Mouse (Mus musculus) v-Abl transformed pro-B cells (cell line): ENCODE measurements around the gene Megf11.

Experiments used
- in situ Hi-C, 2 experiments: fragments of 400-800 bp; cut with MboI; formaldehyde crosslinking; loops; one replicate each; pipeline ENCODE4 v1.15.1; 2025; ENCODE audit not compliant: unreplicated experiment in 2 of 2

Megf11 gene

GRCm38 (mm10) chr9:64389576-64390292 is 4.3 kb downstream of the Megf11 start:
- in situ Hi-C loops, result loop anchor here (5.0 to 25.0 kb wide), 6 partner anchors 248 to 548 kb away; no protein-coding TSS in a partner anchor

- in situ Hi-C loops, result loop anchor here (5.0 to 25.0 kb wide), 6 partner anchors 243 to 543 kb away; no protein-coding TSS in a partner anchor
Measured at GRCm38 (mm10) chr9:64393914-64394596, 8.6 kb downstream of the Megf11 start.

GRCm38 (mm10) chr9:64395238-64395920 is 10.0 kb downstream of the Megf11 start:
- in situ Hi-C loops, result loop anchor here (10.0 to 25.0 kb wide), 3 partner anchors 242 to 508 kb away; no protein-coding TSS in a partner anchor

- in situ Hi-C loops, result loop anchor here (10.0 to 25.0 kb wide), 3 partner anchors 240 to 510 kb away; no protein-coding TSS in a partner anchor
Measured at GRCm38 (mm10) chr9:64397108-64397507, 11.7 kb downstream of the Megf11 start.

- in situ Hi-C loops, result loop anchor here (10.0 to 25.0 kb wide), 3 partner anchors 238 to 512 kb away; no protein-coding TSS in a partner anchor
Measured at GRCm38 (mm10) chr9:64399121-64399520, 13.7 kb downstream of the Megf11 start.

- in situ Hi-C loops, result no loop called here
Measured at GRCm38 (mm10) chr9:64402141-64402540, 16.7 kb downstream of the Megf11 start.

- in situ Hi-C loops, result no loop called here
Measured at GRCm38 (mm10) chr9:64406841-64407240, 21.4 kb downstream of the Megf11 start.

- in situ Hi-C loops, result no loop called here
Measured at GRCm38 (mm10) chr9:64407390-64407970, 22.1 kb downstream of the Megf11 start.

- in situ Hi-C loops, result no loop called here
Measured at GRCm38 (mm10) chr9:64408821-64409220, 23.4 kb downstream of the Megf11 start.

GRCm38 (mm10) chr9:64420471-64420870 is 35.0 kb downstream of the Megf11 start:
- in situ Hi-C loops, result no loop called here

- in situ Hi-C loops, result no loop called here
Measured at GRCm38 (mm10) chr9:64421986-64422616, 36.7 kb downstream of the Megf11 start.

- in situ Hi-C loops, result no loop called here
Measured at GRCm38 (mm10) chr9:64423912-64424311, 38.5 kb downstream of the Megf11 start.

GRCm38 (mm10) chr9:64436121-64436520 is 50.7 kb downstream of the Megf11 start:
- in situ Hi-C loops, result no loop called here

GRCm38 (mm10) chr9:64440101-64440500 is 54.7 kb downstream of the Megf11 start:
- in situ Hi-C loops, result no loop called here

- in situ Hi-C loops, result no loop called here
Measured at GRCm38 (mm10) chr9:64445981-64446380, 60.6 kb downstream of the Megf11 start.

GRCm38 (mm10) chr9:64447070-64447469 is 61.6 kb downstream of the Megf11 start:
- in situ Hi-C loops, result no loop called here

- in situ Hi-C loops, result no loop called here
Measured at GRCm38 (mm10) chr9:64447522-64447921, 62.1 kb downstream of the Megf11 start.

GRCm38 (mm10) chr9:64452769-64453168 is 67.3 kb downstream of the Megf11 start:
- in situ Hi-C loops, result no loop called here

- in situ Hi-C loops, result no loop called here
Measured at GRCm38 (mm10) chr9:64454196-64454595, 68.8 kb downstream of the Megf11 start.

- in situ Hi-C loops, result no loop called here
Measured at GRCm38 (mm10) chr9:64455910-64456309, 70.5 kb downstream of the Megf11 start.
